Mouse (Mus musculus): ENCODE data around the gene Nebl. TPM values are rescaled to one million over a fixed set of nuclear protein-coding genes. Genes with fewer than 3 reads are reported as not detected.
"Not testable (repeated sequence)": the region's sequence is repeated elsewhere in the genome, so short reads cannot be mapped to it uniquely, and the experiment has no call there.

Gene Nebl
- polyA plus RNA-seq, 1 experiment from 2014 or later: 5.4 TPM

DNA sequence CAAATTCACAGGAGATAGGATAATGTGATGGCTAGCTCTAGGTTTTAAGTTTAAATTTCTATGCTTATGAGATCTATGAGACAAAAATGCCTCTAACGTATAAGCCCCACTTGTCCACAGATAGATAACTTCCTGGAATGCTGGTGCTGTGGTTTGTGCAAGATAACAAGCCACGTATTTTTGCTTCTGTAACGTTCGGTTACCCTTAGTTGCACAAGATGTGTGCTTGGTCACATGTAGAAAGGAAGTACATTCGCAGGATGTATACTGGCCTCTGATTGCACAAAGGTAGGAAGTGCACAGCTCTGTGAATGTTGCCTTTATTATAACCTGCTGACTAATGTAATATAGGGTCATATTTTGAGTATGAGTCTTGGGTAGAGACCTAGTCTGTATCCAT, 365.6 kb downstream of the Nebl start:
- ATAC-seq: no peak
- H3K4me2 ChIP-seq (replicated peaks): no peak overlapping the region
- H3K4me3 ChIP-seq (replicated peaks): no peak overlapping the region
- no peaks in the 10 kb centered on the region for H3K36me3 ChIP-seq
- 91% methylated on average over 5 of the region's 5 CpGs for WGBS
- H3K4me1 ChIP-seq (replicated peaks): peaks cover 9% of the 10 kb centered on the region
- H3K9ac ChIP-seq (replicated peaks): no peak overlapping the region
- H3K27me3 ChIP-seq: no peaks in the 10 kb centered on the region
- H3K9me3 ChIP-seq: no peaks in the 10 kb centered on the region
- no peak overlapping the region for H3K27ac ChIP-seq

DNA sequence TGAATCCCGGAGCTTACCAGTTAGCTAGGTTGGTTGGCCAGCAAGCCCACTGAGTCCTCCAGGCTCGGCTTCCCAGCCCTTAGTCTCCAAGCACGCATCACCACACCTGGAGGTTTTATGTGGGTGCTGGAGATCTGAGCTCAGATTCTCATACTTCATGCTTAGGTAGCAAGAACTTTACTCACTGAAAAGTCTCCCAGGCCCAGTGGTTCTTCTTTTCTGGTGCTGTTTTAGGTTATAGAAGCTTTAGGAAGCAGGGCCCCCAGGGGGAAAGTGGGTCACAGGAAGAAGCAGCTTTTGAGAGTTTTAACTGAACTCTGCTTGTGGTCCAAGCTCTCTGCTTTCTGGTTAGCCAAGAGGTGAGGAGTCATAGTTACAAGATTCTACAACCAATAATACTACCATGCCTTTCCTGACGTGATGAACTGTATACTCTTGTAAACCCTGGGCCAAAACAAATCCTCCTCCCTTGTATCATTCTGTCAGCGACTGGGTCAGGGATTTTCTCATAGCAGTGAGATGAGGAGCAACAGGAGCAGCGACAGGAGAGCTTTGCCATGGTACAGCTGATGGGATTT, 366.2 kb downstream of the Nebl start:
- WGBS: 85% methylated on average over 6 of the region's 6 CpGs
- H3K9me3 ChIP-seq: no peaks in the 10 kb centered on the region
- H3K27ac ChIP-seq: no peak overlapping the region
- H3K36me3 ChIP-seq: no peaks in the 10 kb centered on the region
- H3K4me2 ChIP-seq (replicated peaks): no peak overlapping the region
- H3K4me1 ChIP-seq (replicated peaks): peaks cover 9% of the 10 kb centered on the region
- H3K9ac ChIP-seq (replicated peaks): no peak overlapping the region
- no peaks in the 10 kb centered on the region for H3K27me3 ChIP-seq
- ATAC-seq: no peak
- H3K4me3 ChIP-seq (replicated peaks): no peak overlapping the region

DNA sequence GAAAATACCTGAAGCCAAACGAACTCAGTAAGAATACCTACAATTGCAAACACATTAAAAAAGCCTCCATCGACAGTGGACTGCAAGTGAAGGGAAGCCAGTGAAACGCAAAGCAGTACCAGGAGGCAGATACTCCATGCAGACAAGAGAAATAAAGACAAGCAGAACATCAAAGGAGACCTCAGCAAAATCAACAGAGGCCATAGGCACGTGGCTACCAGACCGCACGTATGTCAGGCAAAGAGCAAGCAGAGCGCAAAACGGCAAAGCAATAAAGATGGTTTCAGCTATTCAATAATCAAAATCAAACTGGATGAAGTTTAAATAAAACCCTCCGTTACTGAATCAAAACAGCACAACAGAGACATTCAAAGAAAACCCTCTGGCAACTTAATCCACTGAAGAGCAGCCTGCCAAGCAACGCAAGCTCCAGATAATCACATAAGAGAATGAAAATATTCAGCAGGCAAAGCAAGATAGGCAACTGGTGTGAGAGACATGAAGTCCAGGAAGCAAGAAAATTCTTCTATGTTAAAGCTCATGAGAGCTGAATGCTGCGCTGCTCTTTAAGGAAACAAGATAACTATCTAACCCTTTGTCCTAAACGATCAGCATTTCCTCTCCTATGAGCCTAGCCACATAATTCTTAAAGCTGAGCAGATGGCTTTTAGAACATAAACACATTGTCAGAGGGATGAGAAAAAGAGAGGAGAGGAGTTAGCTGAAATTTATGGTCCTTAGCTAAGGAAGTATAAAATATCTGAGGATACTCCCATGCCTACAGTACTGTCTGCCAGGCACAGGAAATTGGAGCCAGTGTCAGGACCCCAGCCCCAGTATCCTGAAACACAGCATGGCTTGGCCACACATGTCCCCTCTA, 367.7 kb downstream of the Nebl start:
- Histone ChIP-seq H3K27me3 (no peaks in the 10 kb centered on the region), H3K4me1 (replicated peaks) (peaks cover 9% of the 10 kb centered on the region), H3K27ac (no peak overlapping the region), H3K4me2 (replicated peaks) (no peak overlapping the region), H3K9me3 (no peaks in the 10 kb centered on the region), H3K9ac (replicated peaks) (no peak overlapping the region), H3K36me3 (no peaks in the 10 kb centered on the region), H3K4me3 (replicated peaks) (no peak overlapping the region)
- 61% methylated on average over 12 of the region's 12 CpGs for WGBS
- ATAC-seq: no peak

DNA sequence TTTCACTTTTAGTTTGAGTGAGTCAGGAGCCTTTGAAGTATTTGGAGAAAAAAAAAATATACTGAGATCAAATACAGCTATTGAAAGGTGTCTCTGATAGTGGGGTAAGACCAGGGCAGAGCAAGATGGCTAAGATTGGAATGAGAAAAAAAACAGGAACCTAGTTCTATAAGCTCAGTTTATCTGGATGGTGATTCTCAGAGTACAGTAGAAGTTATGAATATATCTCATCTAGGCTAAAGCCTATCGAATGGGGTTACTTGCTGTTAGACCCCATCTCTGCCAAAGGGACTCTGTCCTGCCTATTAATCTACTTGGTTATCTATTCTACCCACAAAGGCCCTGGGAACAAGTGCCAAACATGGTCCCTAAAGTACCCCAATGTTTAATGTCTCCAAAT, 369.1 kb downstream of the Nebl start:
- no peak overlapping the region for H3K4me2 ChIP-seq (replicated peaks)
- H3K4me1 ChIP-seq (replicated peaks): peaks cover 9% of the 10 kb centered on the region
- no peak overlapping the region for H3K4me3 ChIP-seq (replicated peaks)
- no peaks in the 10 kb centered on the region for H3K9me3 ChIP-seq
- no peak for ATAC-seq
- H3K36me3 ChIP-seq: no peaks in the 10 kb centered on the region
- 88% methylated on average over 1 of the region's 1 CpGs for WGBS
- no peak overlapping the region for H3K27ac ChIP-seq
- no peak overlapping the region for H3K9ac ChIP-seq (replicated peaks)
- no peaks in the 10 kb centered on the region for H3K27me3 ChIP-seq

DNA sequence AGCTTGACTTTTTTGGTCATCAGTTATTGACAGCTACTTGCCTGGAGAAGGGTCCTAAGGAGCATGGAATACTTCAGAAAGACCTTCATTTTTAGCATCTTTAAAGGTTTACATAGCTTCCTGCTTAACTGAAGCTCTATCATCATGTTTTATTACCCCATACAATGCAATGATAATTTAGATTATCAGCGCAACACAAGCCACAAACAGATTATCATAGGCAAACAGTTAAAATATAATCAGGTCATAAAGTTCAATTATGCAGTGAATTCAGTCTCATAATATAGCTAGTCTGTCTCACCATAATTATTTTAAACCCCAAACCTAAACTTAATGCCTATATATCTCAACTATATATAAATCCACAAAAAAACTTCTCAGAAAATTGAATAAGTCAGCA, 386.6 kb downstream of the Nebl start:
- H3K4me1 ChIP-seq (replicated peaks): no peaks in the 10 kb centered on the region
- no peak overlapping the region for H3K4me3 ChIP-seq (replicated peaks)
- no peak overlapping the region for H3K9ac ChIP-seq (replicated peaks)
- WGBS: 98% methylated on average over 1 of the region's 1 CpGs
- H3K27me3 ChIP-seq: no peaks in the 10 kb centered on the region
- no peak overlapping the region for H3K27ac ChIP-seq
- ATAC-seq: no peak
- H3K4me2 ChIP-seq (replicated peaks): no peak overlapping the region
- H3K9me3 ChIP-seq: no peaks in the 10 kb centered on the region
- H3K36me3 ChIP-seq: no peaks in the 10 kb centered on the region

DNA sequence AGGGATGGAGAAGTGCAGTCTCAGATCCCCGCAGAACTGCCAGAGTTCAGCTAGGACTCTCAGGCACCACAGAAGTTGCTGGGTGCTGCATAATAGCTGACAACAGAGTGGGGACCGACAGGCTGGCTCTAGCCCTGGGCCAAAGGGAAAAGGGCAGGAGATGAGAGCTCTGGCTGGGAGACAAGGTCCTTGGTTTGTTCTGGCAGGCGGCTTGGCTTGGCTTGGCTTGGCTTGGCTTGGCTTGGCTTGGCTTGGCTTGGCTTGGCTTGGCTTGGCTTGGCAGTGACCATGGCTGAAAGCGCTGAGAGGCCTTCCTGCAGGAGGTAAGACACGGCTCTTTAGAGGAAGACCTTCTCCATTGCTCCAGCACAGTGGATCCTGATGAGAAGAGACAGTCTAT, 395.8 kb downstream of the Nebl start:
- Histone ChIP-seq H3K4me3 (replicated peaks) (no peak overlapping the region), H3K36me3 (no peaks in the 10 kb centered on the region), H3K4me2 (replicated peaks) (no peak overlapping the region), H3K27ac (no peak overlapping the region), H3K4me1 (replicated peaks) (no peaks in the 10 kb centered on the region), H3K27me3 (no peaks in the 10 kb centered on the region), H3K9me3 (no peaks in the 10 kb centered on the region), H3K9ac (replicated peaks) (no peak overlapping the region)
- WGBS: 94% methylated on average over 5 of the region's 5 CpGs
- no peak for ATAC-seq

DNA sequence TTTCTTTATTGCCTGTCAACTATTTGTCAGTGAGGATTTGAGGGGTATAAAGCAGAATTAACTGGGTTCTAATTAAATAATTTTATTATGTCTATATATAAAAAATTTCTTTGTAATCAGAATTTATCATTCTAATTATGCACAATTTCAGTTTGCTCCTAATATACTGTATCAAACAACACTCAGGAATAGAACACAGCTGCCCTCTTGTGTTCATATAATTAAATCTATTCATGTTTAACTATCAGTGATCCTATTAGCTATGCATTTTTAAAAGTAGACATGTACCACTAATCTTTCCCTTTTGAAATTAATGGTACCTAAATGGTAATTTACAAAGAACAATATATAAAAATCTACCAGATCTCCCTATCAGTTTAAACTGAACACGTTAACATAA, 404.7 kb downstream of the Nebl start:
- H3K27ac ChIP-seq: no peak overlapping the region
- no peaks in the 10 kb centered on the region for H3K9me3 ChIP-seq
- no peak overlapping the region for H3K4me3 ChIP-seq (replicated peaks)
- H3K36me3 ChIP-seq: no peaks in the 10 kb centered on the region
- H3K27me3 ChIP-seq: no peaks in the 10 kb centered on the region
- no peak overlapping the region for H3K9ac ChIP-seq (replicated peaks)
- H3K4me1 ChIP-seq (replicated peaks): no peaks in the 10 kb centered on the region
- no peak overlapping the region for H3K4me2 ChIP-seq (replicated peaks)
- 88% methylated on average over 1 of the region's 1 CpGs for WGBS
- ATAC-seq: no peak

DNA sequence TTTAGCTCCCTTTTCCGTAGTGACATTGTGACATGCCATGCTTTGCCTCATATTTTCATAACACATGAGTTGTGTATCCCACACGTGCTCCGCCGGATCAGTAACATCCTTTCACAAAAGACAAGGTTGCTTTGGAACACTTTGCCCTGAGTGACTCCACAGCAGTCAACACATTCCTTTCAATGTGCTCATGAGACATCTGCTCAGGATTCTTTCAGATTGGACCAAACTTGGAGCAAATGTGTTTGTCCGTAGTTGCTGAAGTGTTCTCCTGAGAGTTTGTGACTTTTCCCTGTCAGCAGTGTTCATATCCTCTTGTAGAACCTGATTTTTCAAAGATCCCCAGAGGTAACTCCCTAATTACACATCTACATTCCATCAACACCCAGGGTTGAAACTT, 414.4 kb downstream of the Nebl start:
- Histone ChIP-seq H3K27ac (no peak overlapping the region), H3K27me3 (no peaks in the 10 kb centered on the region), H3K9me3 (no peaks in the 10 kb centered on the region), H3K9ac (replicated peaks) (no peak overlapping the region), H3K4me3 (replicated peaks) (no peak overlapping the region), H3K36me3 (no peaks in the 10 kb centered on the region), H3K4me2 (replicated peaks) (no peak overlapping the region), H3K4me1 (replicated peaks) (no peaks in the 10 kb centered on the region)
- no peak for ATAC-seq
- 94% methylated on average over 5 of the region's 5 CpGs for WGBS

DNA sequence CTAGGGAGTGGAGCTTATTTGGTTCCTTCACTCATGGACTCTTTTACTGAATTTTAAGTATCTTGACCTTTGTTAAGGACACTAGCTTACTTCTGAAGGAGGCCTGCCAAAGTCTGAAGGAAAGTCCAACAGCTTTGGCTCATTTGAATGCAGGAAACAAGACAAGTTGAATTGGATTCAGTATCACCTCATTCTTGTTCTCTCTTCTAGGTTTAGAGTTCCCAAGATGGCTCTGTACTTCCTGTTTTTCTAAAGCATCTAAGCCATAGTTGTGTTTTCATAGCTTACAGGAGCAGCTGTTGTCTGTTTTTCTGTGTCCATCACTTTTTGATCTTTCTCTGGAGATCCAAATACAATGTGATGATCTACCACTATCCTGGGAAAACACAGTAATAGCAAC, 429.9 kb downstream of the Nebl start:
- Histone ChIP-seq H3K4me3 (replicated peaks) (no peak overlapping the region), H3K9ac (replicated peaks) (no peak overlapping the region), H3K36me3 (no peaks in the 10 kb centered on the region), H3K27me3 (no peaks in the 10 kb centered on the region), H3K4me2 (replicated peaks) (no peak overlapping the region), H3K4me1 (replicated peaks) (no peaks in the 10 kb centered on the region), H3K9me3 (no peaks in the 10 kb centered on the region), H3K27ac (no peak overlapping the region)
- ATAC-seq: no peak

DNA sequence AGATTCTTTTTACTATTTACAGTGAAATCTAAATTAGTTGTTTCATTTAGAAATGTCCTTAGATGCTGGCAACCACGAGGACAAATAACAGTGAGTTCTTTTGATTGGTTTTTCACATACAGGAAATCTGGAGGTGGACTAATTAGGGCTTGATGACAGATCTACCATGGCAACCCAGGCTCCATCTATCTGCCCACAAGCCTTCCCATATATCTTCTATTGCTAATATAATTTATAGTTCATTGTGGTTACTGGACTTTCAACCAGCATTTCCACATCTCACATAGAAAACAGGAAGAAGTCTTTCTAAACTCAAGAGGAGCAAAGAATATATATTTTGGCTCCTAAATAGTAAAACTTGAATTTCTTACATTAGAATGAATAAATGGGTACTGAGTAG, 433.8 kb downstream of the Nebl start:
- whole genome bisulfite sequencing: 85% methylated on average over 1 of the region's 1 CpGs

DNA sequence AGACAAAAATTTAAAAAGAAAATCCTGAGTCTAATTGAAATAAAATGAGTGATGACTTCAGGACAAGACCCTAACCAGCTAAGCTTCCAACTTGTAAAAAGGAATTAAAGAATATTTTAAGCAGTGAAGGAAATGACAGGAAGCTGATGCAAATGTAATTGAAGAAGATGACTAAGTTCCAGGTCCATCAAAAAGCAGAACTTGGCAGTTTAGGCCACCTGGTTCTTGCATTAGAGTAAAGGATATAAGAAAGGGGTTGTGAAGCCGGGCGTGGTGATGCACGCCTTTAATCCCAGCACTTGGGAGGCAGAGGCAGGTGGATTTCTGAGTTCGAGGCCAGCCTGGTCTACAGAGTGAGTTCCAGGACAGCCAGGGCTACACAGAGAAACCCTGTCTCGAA, 436.0 kb downstream of the Nebl start:
- H3K4me1 ChIP-seq (replicated peaks); H3K4me3 ChIP-seq (replicated peaks); H3K4me2 ChIP-seq (replicated peaks); H3K9me3 ChIP-seq; H3K9ac ChIP-seq (replicated peaks); H3K27me3 ChIP-seq; H3K36me3 ChIP-seq; ATAC-seq; H3K27ac ChIP-seq: not testable (repeated sequence)
- WGBS: 91% methylated on average over 4 of the region's 5 CpGs

More for the DNA sequence above, 433.8 kb downstream of the Nebl start:
- no peaks in the 10 kb centered on the region for H3K9me3 ChIP-seq
- no peak for ATAC-seq
- no peak overlapping the region for H3K9ac ChIP-seq (replicated peaks)
- H3K36me3 ChIP-seq: no peaks in the 10 kb centered on the region
- no peaks in the 10 kb centered on the region for H3K4me1 ChIP-seq (replicated peaks)
- no peaks in the 10 kb centered on the region for H3K27me3 ChIP-seq
- no peak overlapping the region for H3K27ac ChIP-seq
- no peak overlapping the region for H3K4me2 ChIP-seq (replicated peaks)
- no peak overlapping the region for H3K4me3 ChIP-seq (replicated peaks)

Data from midbrain, embryonic 13.5 days (tissue).